Comparison of ENCODE assay signal across 30 mouse cellular contexts in the genomic region with DNA sequence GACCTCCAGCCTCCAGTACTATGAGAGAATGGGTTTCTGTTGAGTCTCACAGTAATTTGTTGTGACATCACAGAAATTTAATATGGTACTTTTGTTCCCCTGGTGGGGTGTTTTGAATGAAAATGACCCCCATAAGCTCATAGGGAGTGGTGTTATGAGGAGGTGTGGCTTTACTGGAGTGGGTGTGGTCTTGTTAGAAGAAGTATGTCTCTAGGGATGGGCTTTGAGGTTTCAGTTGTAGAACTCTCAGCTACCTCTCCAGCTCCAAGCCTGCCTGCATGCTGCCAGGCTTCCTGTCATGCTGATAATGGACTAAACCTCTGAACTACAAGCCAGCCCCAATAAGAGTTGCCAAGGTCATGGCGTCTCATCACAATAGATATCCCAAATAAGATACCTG. TPM values are rescaled to one million over a fixed set of nuclear protein-coding genes. Genes with fewer than 3 reads are reported as not detected.
"Had no signal": no experiment of that assay in that cellular context is flagged by ENCODE, and none has a peak within 500 bp of the region (broad histone marks: within the 10 kb centered on the region; RNA-seq: fewer than 3 reads in every experiment).

No protein-coding gene starts in this region.

- H3K4me1 ChIP-seq: heart, embryonic 10.5 days; heart, embryonic 12.5 days; hindbrain, embryonic 12.5 days had no signal

- H3K9ac ChIP-seq: heart, embryonic 12.5 days; hindbrain, embryonic 12.5 days; hindbrain, embryonic 14.5 days; intestine, embryonic 15.5 days; limb, embryonic 12.5 days; liver, embryonic 13.5 days had no signal

- H3K9me3 ChIP-seq: heart, embryonic 10.5 days; heart, embryonic 12.5 days; hindbrain, embryonic 10.5 days; hindbrain, embryonic 12.5 days; intestine, embryonic 15.5 days; limb, embryonic 10.5 days; limb, embryonic 12.5 days; liver, embryonic 13.5 days had no signal

- H3K4me2 ChIP-seq: heart, embryonic 12.5 days; hindbrain, embryonic 12.5 days; hindbrain, embryonic 14.5 days; intestine, embryonic 15.5 days; limb, embryonic 12.5 days; liver, embryonic 11.5 days; liver, embryonic 13.5 days had no signal

- H3K4me3 ChIP-seq: gastrocnemius, adult 2 months; heart, adult 2 months; heart, embryonic 10.5 days; heart, embryonic 12.5 days; hindbrain, embryonic 10.5 days; hindbrain, embryonic 12.5 days; intestine, embryonic 15.5 days; layer of hippocampus, adult 2 months; left cerebral cortex, adult 2 months; limb, embryonic 10.5 days; limb, embryonic 12.5 days; liver, embryonic 13.5 days had no signal

- H3K27me3 ChIP-seq: intestine, embryonic 15.5 days; limb, embryonic 12.5 days had no signal

- H3K36me3 ChIP-seq: heart, embryonic 10.5 days; heart, embryonic 12.5 days; hindbrain, embryonic 10.5 days; hindbrain, embryonic 12.5 days; intestine, embryonic 15.5 days; limb, embryonic 10.5 days; limb, embryonic 12.5 days; liver, embryonic 13.5 days had no signal

- H3K27ac ChIP-seq: gastrocnemius, adult 2 months; heart, adult 2 months; heart, embryonic 10.5 days; hindbrain, embryonic 10.5 days; hindbrain, embryonic 12.5 days; hindbrain, embryonic 14.5 days; intestine, embryonic 15.5 days; layer of hippocampus, adult 2 months; left cerebral cortex, adult 2 months; limb, embryonic 10.5 days; limb, embryonic 12.5 days; liver, embryonic 13.5 days had no signal

- DNase-seq: gastrocnemius, adult 2 months; gastrocnemius, postnatal 10 days; gastrocnemius, postnatal 25 days; heart, adult 2 months; heart, postnatal 10 days; heart, postnatal 4 days; kidney, adult 18-20 months; kidney, adult 8-10 months; kidney, postnatal 10 days; kidney, postnatal 25 days; kidney, postnatal 4 days; liver; liver, embryonic 13.5 days had no signal

RNA-seq across cellular contexts. Expression of gene Cep55, which starts 5.1 kb away (rescaled TPM):
- total RNA-seq: gastrocnemius, adult 2 months had no signal

RNA-seq across cellular contexts. Expression of gene Ffar4, which starts 47.2 kb away (rescaled TPM):
- total RNA-seq: gastrocnemius, adult 2 months; granulocyte monocyte progenitor cell, adult 5-6 weeks; layer of hippocampus, adult 2 months; layer of hippocampus, postnatal 10 days; layer of hippocampus, postnatal 25 days; left cerebral cortex, postnatal 14 days; left cerebral cortex, postnatal 36 days had no signal
- polyA plus RNA-seq: heart, embryonic 12.5 days; heart, embryonic 14.5 days; hindbrain, embryonic 12.5 days; hindbrain, embryonic 14.5 days had no signal
